Comparison of ENCODE assay signal across 17 mouse cellular contexts in genomic region chr3:130972126-130972525, GRCm38 (mm10).
DNase-seq lines count a peak whose midpoint lies in the region; ATAC-seq and TF ChIP-seq lines count a peak whose summit lies in the region.
"Had no signal": no experiment of that assay in that cellular context is flagged by ENCODE, and none has a peak within 500 bp of the region (broad histone marks: within the 10 kb centered on the region; RNA-seq: fewer than 3 reads in every experiment).

No protein-coding gene starts in this region.

- peak; percentile 14 to 32 for DNase-seq in heart, postnatal 14 days
- DNase-seq in heart, embryonic 10.5 days (ENCODE audit: low spot score): no peak
- DNase-seq in midbrain, postnatal 0 days (ENCODE audit: low spot score): no peak
- peak; percentile 53 for DNase-seq in adrenal gland, adult 2 months
- peak; percentile 69 for DNase-seq in adrenal gland, postnatal 25 days
- no peak for DNase-seq in right cerebral cortex, postnatal 10 days (ENCODE audit: low spot score in 2 of 2)
- DNase-seq: cerebellum, adult 11 months; layer of hippocampus, adult 9-11 months; liver, embryonic 13.5 days; right cerebral cortex, postnatal 4 days had no signal

- H3K9ac ChIP-seq in midbrain, embryonic 13.5 days (replicated peaks): no peak overlapping the region
- no peak overlapping the region for H3K9ac ChIP-seq in midbrain, postnatal 0 days (replicated peaks; ENCODE audit: low read length, poor library complexity, severe bottlenecking)
- H3K9ac ChIP-seq: embryonic facial prominence, embryonic 13.5 days; heart, embryonic 13.5 days; hindbrain, embryonic 15.5 days; liver, embryonic 13.5 days had no signal

- H3K4me3 ChIP-seq in heart, embryonic 10.5 days: no peak overlapping the region
- no peak overlapping the region for H3K4me3 ChIP-seq in midbrain, embryonic 13.5 days (replicated peaks)
- H3K4me3 ChIP-seq in midbrain, postnatal 0 days (ENCODE audit: low read depth, low read length): no peak overlapping the region
- H3K4me3 ChIP-seq: embryonic facial prominence, embryonic 13.5 days; forebrain, embryonic 10.5 days; heart, embryonic 13.5 days; hindbrain, embryonic 15.5 days; liver, embryonic 13.5 days had no signal

- ATAC-seq in midbrain, embryonic 13.5 days: 0 out of 2 replicates have a peak, but pooled peaks have one; percentile 17
- no peak for ATAC-seq in midbrain, postnatal 0 days (ENCODE audit: low FRiP score)
- ATAC-seq in CD4-positive, CD25-positive, alpha-beta regulatory T cell, adult 4 months: no peak

- H3K4me1 ChIP-seq in heart, embryonic 10.5 days: peaks cover 7% of the 10 kb centered on the region
- H3K4me1 ChIP-seq in midbrain, embryonic 13.5 days (replicated peaks): 0 out of 2 replicates have a peak, but pooled peaks cover 3% of the 10 kb centered on the region
- no peaks in the 10 kb centered on the region for H3K4me1 ChIP-seq in midbrain, postnatal 0 days (ENCODE audit: insufficient read depth, low read length)
- H3K4me1 ChIP-seq: embryonic facial prominence, embryonic 13.5 days; hindbrain, embryonic 15.5 days; liver, embryonic 13.5 days had no signal

- TF ChIP-seq CTCF in midbrain, postnatal 0 days (IDR thresholded peaks at IDR 0.05): no peak

- no peaks in the 10 kb centered on the region for H3K36me3 ChIP-seq in heart, embryonic 10.5 days
- no peaks in the 10 kb centered on the region for H3K36me3 ChIP-seq in midbrain, embryonic 13.5 days
- H3K36me3 ChIP-seq in midbrain, postnatal 0 days (ENCODE audit: insufficient read depth, low read length): no peaks in the 10 kb centered on the region
- H3K36me3 ChIP-seq: embryonic facial prominence, embryonic 13.5 days; forebrain, embryonic 10.5 days; heart, embryonic 13.5 days; hindbrain, embryonic 15.5 days; liver, embryonic 13.5 days had no signal

- WGBS in heart, embryonic 10.5 days: 83% methylated on average over 2 of the region's 2 CpGs
- 46% methylated on average over 2 of the region's 2 CpGs for WGBS in midbrain, embryonic 13.5 days
- 43% methylated on average over 2 of the region's 2 CpGs for WGBS in midbrain, postnatal 0 days

- intact Hi-C loops in heart, postnatal 14 days (cut with DNase I): no loop called here

- H3K27ac ChIP-seq in heart, embryonic 10.5 days: no peak overlapping the region
- no peak overlapping the region for H3K27ac ChIP-seq in midbrain, embryonic 13.5 days
- H3K27ac ChIP-seq in midbrain, postnatal 0 days (ENCODE audit: low read depth, low read length): no peak overlapping the region
- H3K27ac ChIP-seq: embryonic facial prominence, embryonic 13.5 days; forebrain, embryonic 10.5 days; heart, embryonic 13.5 days; hindbrain, embryonic 15.5 days; liver, embryonic 13.5 days had no signal

- no peak overlapping the region for H3K4me2 ChIP-seq in midbrain, embryonic 13.5 days (replicated peaks)
- no peak overlapping the region for H3K4me2 ChIP-seq in midbrain, postnatal 0 days (ENCODE audit: low read depth, low read length, poor library complexity, severe bottlenecking)
- H3K4me2 ChIP-seq: embryonic facial prominence, embryonic 13.5 days; heart, embryonic 13.5 days; hindbrain, embryonic 15.5 days; liver, embryonic 13.5 days had no signal

- H3K9me3 ChIP-seq in heart, embryonic 10.5 days: no peaks in the 10 kb centered on the region
- H3K9me3 ChIP-seq in midbrain, embryonic 13.5 days: no peaks in the 10 kb centered on the region
- no peaks in the 10 kb centered on the region for H3K9me3 ChIP-seq in midbrain, postnatal 0 days (ENCODE audit: low read length)
- H3K9me3 ChIP-seq: embryonic facial prominence, embryonic 13.5 days; forebrain, embryonic 10.5 days; heart, embryonic 13.5 days; hindbrain, embryonic 15.5 days; liver, embryonic 13.5 days had no signal

- H3K27me3 ChIP-seq in heart, embryonic 10.5 days (ENCODE audit: insufficient read depth, poor library complexity, severe bottlenecking): no peaks in the 10 kb centered on the region
- no peaks in the 10 kb centered on the region for H3K27me3 ChIP-seq in midbrain, embryonic 13.5 days
- no peaks in the 10 kb centered on the region for H3K27me3 ChIP-seq in midbrain, postnatal 0 days (ENCODE audit: insufficient read depth, low read length)
- H3K27me3 ChIP-seq: CH12.LX; embryonic facial prominence, embryonic 13.5 days; heart, embryonic 13.5 days; hindbrain, embryonic 15.5 days; liver, embryonic 13.5 days had no signal

Comparison
In these comparisons a context has a peak if more than half of its experiments do, and no peak if none do; other contexts are left out.
1. DNase-seq: peak in heart, postnatal 14 days (2 of 2), adrenal gland, adult 2 months (single experiment) and adrenal gland, postnatal 25 days (single experiment); none in heart, embryonic 10.5 days (single experiment), midbrain, postnatal 0 days (single experiment) and right cerebral cortex, postnatal 10 days (0 of 2).